Mouse (Mus musculus) embryonic stem cell, embryonic (primary cell): ENCODE results near the gene Aoc3.

Experiments
- CTCF ChIA-PET, 4 experiments: fragments of 300-600 bp in 2 of 4; fragments of 350-600 bp in 2 of 4; sonication (Branson Sonifier 250); formaldehyde crosslinking; loops; one replicate each; lab custom pipeline; 2022; ENCODE audit warnings: inconsistent platforms in 2 of 4; lab: Charles Lee
- POLR2A ChIA-PET, 4 experiments: fragments of 300-600 bp in 2 of 4; fragments of 350-600 bp in 2 of 4; sonication (Branson Sonifier 250); formaldehyde crosslinking; loops; one replicate each; lab custom pipeline; 2022; ENCODE audit warnings: antibody characterized with exemption in 4 of 4, inconsistent platforms in 1 of 4; lab: Charles Lee

Gene Aoc3

DNA sequence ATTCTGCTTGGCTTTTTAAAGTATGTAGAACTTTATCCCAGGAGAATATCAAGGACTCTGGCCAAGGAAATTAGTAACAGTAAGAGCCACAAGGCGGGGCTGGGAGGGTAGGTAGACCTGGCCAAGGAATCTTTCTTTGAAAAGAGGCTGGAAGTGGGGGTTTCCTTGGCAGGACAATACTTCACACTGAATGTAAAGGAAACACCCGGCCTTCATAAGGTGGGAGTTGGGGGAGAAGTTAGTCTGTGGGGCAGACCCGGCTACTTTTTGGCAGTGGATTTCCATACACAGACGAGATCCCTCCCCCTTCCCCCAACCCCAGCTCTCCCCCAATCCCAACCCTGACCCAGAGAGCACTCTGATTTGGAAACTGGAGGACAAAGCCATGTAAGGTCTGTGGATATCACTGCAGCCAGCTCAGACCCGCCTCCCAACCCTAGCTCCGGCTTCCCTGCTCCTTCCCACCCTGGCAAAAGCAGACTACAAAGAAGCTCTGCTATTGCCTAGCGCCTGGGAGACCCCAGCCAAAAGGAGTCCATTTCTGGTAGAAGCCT lies at the start of gene Aoc3:
Aoc3 (plus strand) TSS at position 235 of the 554 bp plus-strand sequence.
- ChIA-PET POLR2A (interaction anchor here in 2 of 4 experiments (0.7 to 2.1 kb wide), 6 partner anchors 11 to 242 kb away, joined by 3 to 11 read pairs (median 4); partner anchors contain the start of genes Psme3 (in 1 of the 2) and Rpl27 (in 1 of the 2)), CTCF (interaction anchor here (0.6 to 1.8 kb wide), 7 partner anchors 17 to 433 kb away, joined by 3 to 5 read pairs (median 3); partner anchors contain the start of genes Gm27029 (in 1 of the 4) and Rundc1 (in 1 of the 4))

DNA sequence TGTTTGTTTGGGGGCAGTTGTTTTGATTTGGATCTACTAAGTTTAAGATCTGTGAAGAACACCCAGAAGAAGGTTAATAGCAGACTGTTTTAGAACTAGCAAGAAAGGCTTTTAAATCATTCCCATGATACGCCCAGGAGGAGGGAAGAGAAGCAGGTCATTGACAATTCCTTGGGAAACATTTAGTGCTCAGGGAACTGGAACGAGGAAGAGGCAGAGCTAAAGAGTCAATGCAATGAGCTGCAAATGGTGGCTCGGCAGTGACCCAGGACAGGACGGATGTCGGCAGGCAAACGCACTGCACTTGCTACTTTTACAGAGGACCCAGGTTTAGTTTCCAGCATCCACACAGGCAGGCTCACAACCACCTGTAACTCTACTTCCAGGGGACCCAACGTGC lies 49.6 kb upstream of the Aoc3 start:
- POLR2A ChIA-PET: interaction anchor here in 3 of 4 experiments (0.6 to 2.9 kb wide), 7 partner anchors 10 to 816 kb away, joined by 3 to 10 read pairs (median 4); partner anchors contain the start of genes Becn1 (in 1 of the 3), Rpl27 (in 1 of the 3) and Wnk4 (in 1 of the 3)
- CTCF ChIA-PET: no interaction called here

DNA sequence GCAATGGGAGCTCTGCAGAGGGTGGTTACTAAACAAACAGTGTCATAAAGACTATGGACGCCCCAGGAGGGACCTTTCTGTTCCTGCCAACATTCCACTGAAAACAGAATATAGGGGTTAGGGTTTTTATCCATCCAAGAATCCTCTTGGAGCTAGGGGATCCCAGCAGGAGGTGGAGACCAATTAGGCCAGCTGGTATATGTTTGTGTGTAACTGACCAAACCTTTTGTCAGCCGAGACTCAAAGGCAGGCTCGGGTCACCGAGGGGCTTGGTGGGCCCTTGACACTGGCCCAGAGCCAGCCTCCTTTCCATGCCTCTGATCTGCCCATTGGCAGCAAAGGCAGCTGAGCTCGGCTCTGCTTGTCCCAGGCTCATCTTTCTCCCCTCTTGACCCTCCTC lies 47.5 kb upstream of the Aoc3 start:
- CTCF ChIA-PET: interaction anchor here in 2 of 4 experiments (0.5 to 1.4 kb wide), 4 partner anchors 19 to 112 kb away, joined by 3 to 6 read pairs (median 3); partner anchors contain the start of gene Becn1 (in 2 of the 2)
- POLR2A ChIA-PET: interaction anchor here in 2 of 4 experiments (0.7 to 2.9 kb wide), 8 partner anchors 8 to 29 kb away, joined by 3 to 10 read pairs (median 3); partner anchors contain the start of genes Becn1 (in 2 of the 2), Vps25 (in 1 of the 2) and Wnk4 (in 1 of the 2)

DNA sequence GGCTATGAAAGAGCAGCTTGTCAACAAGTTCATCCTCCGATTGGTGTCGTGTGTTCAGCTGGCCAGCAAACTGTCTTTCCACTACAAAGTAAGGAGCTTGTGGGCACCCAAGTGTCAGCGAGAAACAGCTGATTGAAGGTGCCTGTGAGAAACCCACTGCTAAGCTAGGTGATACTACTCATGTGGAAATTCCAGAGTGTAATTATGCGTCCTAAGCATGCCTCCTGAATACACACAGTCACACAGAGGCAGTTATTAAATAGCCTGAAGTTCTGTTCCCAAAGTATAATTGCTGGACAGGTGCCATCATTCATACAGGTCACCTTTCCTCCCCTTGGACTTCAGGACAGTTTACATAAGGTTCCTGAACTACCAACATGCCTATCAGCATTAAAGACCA lies 46.6 kb upstream of the Aoc3 start:
- ChIA-PET CTCF (interaction anchor here in 1 of 4 experiments (1.4 kb wide), 1 partner anchor 18 kb away, joined by 6 read pairs; the partner anchor contains the start of gene Becn1), POLR2A (interaction anchor here in 2 of 4 experiments (0.6 to 2.9 kb wide), 5 partner anchors 11 to 106 kb away, joined by 3 to 10 read pairs (median 3); partner anchors contain the start of genes Becn1 (in 2 of the 2) and Vps25 (in 1 of the 2))

DNA sequence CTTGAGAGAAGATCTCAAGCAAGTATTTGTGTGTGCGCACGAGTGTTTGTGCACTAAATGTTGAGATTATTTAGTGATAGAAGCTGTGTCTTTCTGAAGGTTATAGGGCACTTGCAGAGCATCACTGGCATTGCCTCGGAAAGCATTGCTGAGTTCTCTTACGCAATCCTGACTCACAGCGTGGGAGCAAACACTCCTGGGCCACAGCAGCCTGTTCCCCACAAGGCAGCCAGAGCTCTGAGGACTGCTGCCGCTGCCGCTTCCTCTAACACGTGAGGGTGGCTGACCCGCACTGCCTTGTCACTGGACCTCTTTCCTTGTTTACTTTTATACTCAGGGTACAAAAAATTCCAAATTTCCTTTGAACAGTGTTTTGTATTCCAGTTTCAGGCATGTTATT lies 43.1 kb upstream of the Aoc3 start:
- POLR2A ChIA-PET: interaction anchor here in 2 of 4 experiments (0.6 to 1.5 kb wide), 6 partner anchors 9 to 199 kb away, joined by 3 to 6 read pairs (median 3); partner anchors contain the start of genes Becn1 (in 2 of the 2), Cntd1 (in 1 of the 2), Coa3 (in 1 of the 2) and Rpl27 (in 1 of the 2)
- CTCF ChIA-PET: interaction anchor here in 2 of 4 experiments (0.5 to 0.9 kb wide), 3 partner anchors 15 to 342 kb away, joined by 3 to 4 read pairs (median 3); partner anchors contain the start of gene Becn1 (in 1 of the 2)

DNA sequence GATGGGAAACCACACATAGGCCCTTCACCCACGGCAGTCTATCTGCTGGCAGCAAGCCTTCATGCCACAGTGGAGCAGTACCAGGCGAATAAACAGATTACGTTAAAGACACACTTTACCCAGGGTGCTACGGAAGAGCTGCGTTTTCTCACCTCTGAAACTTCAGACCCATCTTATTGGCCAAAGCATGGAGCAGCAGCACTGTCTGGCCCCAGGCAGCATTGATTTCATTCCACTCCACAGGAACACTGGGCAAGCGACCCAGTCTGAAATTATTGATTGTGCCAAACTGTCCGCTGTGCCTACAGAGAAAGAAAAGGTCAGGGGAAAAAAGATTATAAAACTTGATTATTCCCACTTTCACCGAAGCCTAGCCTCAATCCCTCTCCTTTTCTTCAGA lies 39.2 kb upstream of the Aoc3 start:
- ChIA-PET CTCF (interaction anchor here in 2 of 4 experiments (0.5 to 0.9 kb wide), 2 partner anchors 11 to 151 kb away, joined by 6 to 11 read pairs; partner anchors contain the start of genes Becn1 (in 1 of the 2) and Rpl27 (in 1 of the 2)), POLR2A (interaction anchor here in 2 of 4 experiments (0.9 to 2.2 kb wide), 6 partner anchors 8 to 151 kb away, joined by 3 to 6 read pairs (median 4); partner anchors contain the start of genes Cntd1 (in 1 of the 2), Coa3 (in 1 of the 2), Psme3 (in 1 of the 2) and Rpl27 (in 1 of the 2))

DNA sequence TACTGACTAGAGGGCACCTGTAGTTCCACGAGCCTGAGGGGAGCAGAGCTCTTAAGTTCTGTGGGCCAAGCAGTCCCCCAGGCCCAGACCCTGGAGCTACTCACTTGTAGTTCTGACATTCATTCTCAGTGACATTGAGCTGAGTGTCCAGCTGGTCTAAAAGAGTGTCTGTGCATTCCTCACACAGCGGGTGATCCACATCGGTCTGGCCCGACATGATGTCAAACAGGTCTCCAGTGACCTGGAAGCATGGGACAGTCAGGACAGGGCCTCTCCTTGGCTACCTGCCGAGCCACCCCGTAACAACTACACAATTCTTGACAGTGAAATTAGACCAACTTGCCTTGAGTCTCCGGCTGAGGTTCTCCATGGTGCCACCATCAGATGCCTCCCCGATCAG lies 35.2 kb upstream of the Aoc3 start:
- POLR2A ChIA-PET: interaction anchor here (0.6 to 1.9 kb wide), 15 partner anchors 12 to 1233 kb away, joined by 3 to 10 read pairs (median 4); partner anchors contain the start of genes Rpl27 (in 2 of the 4), Wnk4 (in 2 of the 4), Cntd1 (in 1 of the 4) and Coa3 (in 1 of the 4)
- CTCF ChIA-PET: interaction anchor here in 2 of 4 experiments (0.6 to 1.5 kb wide), 6 partner anchors 13 to 144 kb away, joined by 3 to 7 read pairs (median 5); partner anchors contain the start of genes Cntd1 (in 1 of the 2) and Coa3 (in 1 of the 2)

DNA sequence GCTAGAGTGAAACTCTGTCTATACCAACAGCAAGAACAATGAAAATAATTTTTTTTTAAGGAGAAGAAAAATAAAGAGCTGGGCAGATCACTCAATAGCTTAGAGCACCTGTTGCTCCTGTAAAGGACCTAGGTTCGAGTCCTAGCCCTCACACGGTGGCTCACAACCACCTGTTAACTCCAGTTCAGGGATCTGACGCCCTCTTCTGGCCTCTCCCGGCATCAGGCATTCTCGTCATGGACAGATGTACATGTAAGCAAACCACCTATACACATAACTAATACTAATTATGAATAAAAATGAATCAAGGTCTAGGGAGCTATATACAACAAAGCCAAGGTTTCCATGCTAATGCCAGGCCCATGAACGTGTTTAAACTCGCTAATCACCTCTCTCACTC lies 29.5 kb upstream of the Aoc3 start:
- CTCF ChIA-PET: interaction anchor here in 2 of 4 experiments (0.6 to 2.4 kb wide), 8 partner anchors 22 to 183 kb away, joined by 3 to 15 read pairs (median 6); partner anchors contain the start of genes Aarsd1 (in 1 of the 2), Cntd1 (in 1 of the 2), Coa3 (in 1 of the 2) and Wnk4 (in 1 of the 2)
- POLR2A ChIA-PET: interaction anchor here in 3 of 4 experiments (0.6 to 2.8 kb wide), 16 partner anchors 12 to 141 kb away, joined by 3 to 29 read pairs (median 4); partner anchors contain the start of genes Cntd1 (in 2 of the 3), Coa3 (in 2 of the 3), Rpl27 (in 2 of the 3) and Psme3 (in 1 of the 3)

DNA sequence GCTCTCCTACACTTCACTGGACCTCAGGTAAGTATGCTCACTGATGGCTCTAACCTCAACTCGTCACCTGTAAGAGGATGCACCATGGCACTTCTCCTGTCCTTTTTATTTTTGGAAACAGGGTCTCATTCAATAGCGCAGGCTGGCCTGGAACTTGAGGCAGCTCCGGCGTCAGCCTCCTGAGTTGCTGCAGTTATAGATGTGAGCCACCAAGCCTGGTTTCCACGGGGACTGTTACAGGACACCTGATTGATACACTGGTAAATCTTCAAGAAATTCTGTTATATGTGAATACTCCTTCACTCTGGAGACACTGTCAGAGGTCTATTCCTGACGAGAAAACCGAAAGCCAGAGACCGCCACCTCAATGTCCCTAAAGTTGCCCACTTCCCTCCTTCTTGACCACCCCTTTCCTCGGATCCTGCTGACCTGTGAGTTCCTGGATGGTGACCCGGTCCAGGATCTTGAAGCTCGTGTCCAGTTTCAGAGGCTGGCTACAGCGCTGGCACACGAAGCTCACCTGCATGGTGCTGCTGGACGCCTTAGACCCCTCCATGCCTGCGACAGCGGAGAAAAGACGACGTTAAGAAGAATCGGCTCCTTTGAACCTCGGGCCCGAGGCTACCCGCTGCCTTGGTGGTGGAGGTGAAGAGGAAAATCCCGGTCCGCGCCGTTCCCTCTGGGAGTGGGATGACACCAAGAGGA lies 29.0 kb upstream of the Aoc3 start:
- ChIA-PET CTCF (interaction anchor here (0.5 to 2.4 kb wide), 81 partner anchors 8 to 946 kb away, joined by 3 to 26 read pairs (median 4); partner anchors contain the start of genes Cntd1 (in 4 of the 4), Coa3 (in 4 of the 4), Vps25 (in 2 of the 4) and Wnk4 (in 2 of the 4)), POLR2A (interaction anchor here (0.6 to 2.8 kb wide), 69 partner anchors 9 to 981 kb away, joined by 3 to 29 read pairs (median 4); partner anchors contain the start of genes Psme3 (in 4 of the 4), Rpl27 (in 3 of the 4), Cntd1 (in 2 of the 4) and Coa3 (in 2 of the 4))

DNA sequence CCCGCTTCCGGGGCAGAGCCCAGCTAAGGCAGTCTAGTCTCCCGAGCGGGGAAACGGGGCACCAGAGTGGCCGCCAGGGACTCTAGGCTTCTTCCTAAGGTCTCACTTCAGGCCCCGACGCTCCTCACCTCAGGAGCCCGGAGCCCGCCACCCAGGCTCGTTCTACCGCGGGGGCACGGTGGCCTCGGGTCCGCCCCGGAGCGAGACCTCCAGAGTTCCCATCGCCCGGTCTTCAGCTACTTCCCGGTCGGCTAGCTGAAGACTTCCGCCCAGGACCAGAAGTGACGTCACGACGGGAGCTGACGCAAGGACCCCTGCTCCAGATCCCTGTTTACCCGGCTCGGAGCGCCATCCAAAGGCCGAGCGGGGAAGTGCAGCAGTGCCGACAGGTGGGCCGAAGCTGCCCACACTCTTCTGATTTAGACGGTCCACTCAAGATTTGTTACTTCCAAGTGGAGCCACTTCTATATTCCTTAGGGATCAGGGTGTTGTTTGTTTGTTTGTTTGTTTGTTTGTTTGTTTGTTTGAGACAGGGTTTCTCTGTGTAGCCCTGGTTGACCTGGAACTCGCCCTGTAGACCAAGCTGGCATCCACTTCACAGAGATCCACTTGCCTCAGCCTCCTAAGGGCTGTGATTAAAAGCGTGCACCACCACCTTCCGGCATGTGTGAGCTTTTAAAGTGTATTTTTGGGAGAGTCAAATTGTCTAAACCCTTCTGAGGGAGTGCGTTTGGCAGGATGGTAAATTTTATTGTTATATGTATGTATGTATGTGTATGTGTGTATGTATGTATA lies 28.2 kb upstream of the Aoc3 start, which contains the start of gene Becn1:
Becn1 (minus strand) TSS at position 283 of the 795 bp plus-strand sequence.
- CTCF ChIA-PET: interaction anchor here (0.5 to 2.4 kb wide), 95 partner anchors 9 to 947 kb away, joined by 3 to 26 read pairs (median 4); partner anchors contain the start of genes Cntd1 (in 4 of the 4), Coa3 (in 4 of the 4), Wnk4 (in 3 of the 4) and Rpl27 (in 2 of the 4)
- POLR2A ChIA-PET: interaction anchor here (0.6 to 2.8 kb wide), 74 partner anchors 8 to 1518 kb away, joined by 3 to 29 read pairs (median 4); partner anchors contain the start of genes Psme3 (in 4 of the 4), Cntd1 (in 3 of the 4), Coa3 (in 3 of the 4) and Rpl27 (in 3 of the 4)

DNA sequence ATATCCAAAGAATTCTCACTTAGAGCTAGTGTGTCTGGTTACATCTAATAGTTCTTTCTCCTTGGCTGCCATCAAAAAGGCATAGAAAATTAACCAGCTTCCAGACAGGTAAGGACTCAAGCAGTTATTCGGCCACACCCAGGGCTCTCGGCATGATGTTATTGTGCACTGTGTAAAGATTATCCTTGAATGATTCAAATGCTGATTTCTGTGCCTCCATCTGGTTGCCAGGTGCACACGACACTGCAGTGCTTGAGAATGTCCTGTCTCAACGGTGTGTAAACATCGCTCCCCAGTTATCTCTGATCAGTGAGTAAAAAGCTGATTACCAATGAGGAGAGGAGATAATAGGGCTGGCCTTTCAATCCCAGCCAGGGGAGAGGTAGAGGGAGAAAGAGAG lies 22.7 kb upstream of the Aoc3 start:
- CTCF ChIA-PET: interaction anchor here in 3 of 4 experiments (0.5 to 1.2 kb wide), 6 partner anchors 16 to 233 kb away, joined by 3 to 4 read pairs (median 3); partner anchors contain the start of genes Cntd1 (in 1 of the 3), Coa3 (in 1 of the 3) and Rpl27 (in 1 of the 3)
- POLR2A ChIA-PET: interaction anchor here in 3 of 4 experiments (0.5 to 2.2 kb wide), 14 partner anchors 8 to 988 kb away, joined by 3 to 9 read pairs (median 4); partner anchors contain the start of genes Rpl27 (in 2 of the 3), Aoc2 (in 1 of the 3), Cntd1 (in 1 of the 3) and Coa3 (in 1 of the 3)

DNA sequence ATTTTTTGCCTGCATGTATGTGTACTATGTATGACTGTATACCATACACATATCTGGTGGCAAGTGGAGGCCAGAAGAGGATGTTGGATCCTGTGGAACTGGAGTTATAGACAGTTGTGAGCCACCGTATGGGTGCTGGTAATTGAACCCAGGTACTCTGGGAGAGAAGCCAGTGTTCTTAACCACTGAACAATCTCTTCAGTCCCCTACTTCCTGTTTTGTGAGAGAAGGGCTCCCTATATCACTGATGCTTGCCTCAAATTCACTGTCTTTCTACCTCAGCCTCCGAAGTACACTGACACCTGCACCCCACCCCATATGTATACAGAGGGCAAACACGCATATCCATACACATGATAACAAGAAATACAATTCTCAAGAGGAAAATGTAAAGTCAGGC lies 19.3 kb upstream of the Aoc3 start:
- CTCF ChIA-PET: interaction anchor here in 1 of 4 experiments (0.6 kb wide), 1 partner anchor 87 kb away, joined by 3 read pairs; no protein-coding TSS in a partner anchor
- POLR2A ChIA-PET: interaction anchor here in 1 of 4 experiments (0.9 kb wide), 1 partner anchor 131 kb away, joined by 4 read pairs; the partner anchor contains the start of gene Rpl27

DNA sequence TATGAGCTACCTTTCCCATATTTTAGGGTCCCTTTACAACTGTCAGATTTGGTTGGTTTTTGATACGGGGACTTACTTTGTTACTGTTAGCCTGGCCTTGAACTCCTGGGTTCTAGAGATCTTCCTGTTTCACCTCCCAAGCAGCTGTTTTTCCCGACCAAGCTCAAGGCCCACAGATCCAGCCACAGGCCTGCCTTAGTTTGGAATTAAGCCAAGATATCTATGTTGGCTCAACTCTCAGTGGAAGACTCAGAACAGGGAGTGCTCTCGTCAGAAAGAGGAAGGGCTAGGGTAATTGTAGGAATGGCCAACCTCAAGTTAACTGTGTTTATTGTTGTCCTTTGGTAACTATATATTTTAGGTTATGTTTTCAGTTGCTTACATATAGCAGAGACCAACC lies 18.3 kb upstream of the Aoc3 start:
- ChIA-PET POLR2A (interaction anchor here in 2 of 4 experiments (0.7 to 1.4 kb wide), 3 partner anchors 10 to 122 kb away, joined by 3 to 4 read pairs (median 4); partner anchors contain the start of gene Becn1 (in 2 of the 2)), CTCF (interaction anchor here in 3 of 4 experiments (0.6 to 1.1 kb wide), 3 partner anchors 10 to 83 kb away, joined by 3 read pairs; partner anchors contain the start of genes Aoc2 (in 1 of the 3) and Becn1 (in 1 of the 3))

DNA sequence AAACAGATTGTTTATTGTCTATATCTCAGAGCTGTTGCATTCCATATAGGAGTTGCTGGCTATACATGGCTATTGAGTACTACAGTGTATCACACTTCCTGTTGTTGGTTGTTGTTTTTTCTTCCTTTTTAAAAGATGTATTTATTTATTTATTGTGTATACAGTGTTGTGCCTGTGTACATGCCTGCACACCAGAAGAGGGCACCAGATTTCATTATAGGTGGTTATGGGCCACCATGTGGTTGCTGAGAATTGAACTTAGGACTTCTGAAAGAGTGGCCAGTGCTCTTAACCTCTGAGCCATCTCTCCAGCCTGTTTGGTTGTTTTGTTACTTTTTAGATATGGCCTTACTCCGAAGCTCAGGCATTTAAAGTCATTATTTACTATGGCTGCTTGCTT lies 15.8 kb upstream of the Aoc3 start:
- POLR2A ChIA-PET: interaction anchor here (0.7 to 4.3 kb wide), 24 partner anchors 9 to 1872 kb away, joined by 3 to 25 read pairs (median 4); partner anchors contain the start of genes Becn1 (in 3 of the 4), Rpl27 (in 2 of the 4), Rnd2 (in 1 of the 4) and Vps25 (in 1 of the 4)
- CTCF ChIA-PET: interaction anchor here (0.6 to 1.3 kb wide), 7 partner anchors 9 to 187 kb away, joined by 3 to 18 read pairs (median 3); partner anchors contain the start of genes Becn1 (in 2 of the 4), Ramp2 (in 1 of the 4) and Rpl27 (in 1 of the 4)
